Mouse (Mus musculus) ES-Bruce4 (cell line): ENCODE measurements around the gene Ankrd11.

Source experiments
- CTCF ChIP-seq: IDR thresholded peaks from one replicate; pipeline ENCODE4 v1.8.1; 2011; ENCODE audit warnings: low read depth, low read length
- EP300 ChIP-seq: IDR thresholded peaks from 2 replicates; pipeline ENCODE4 v1.6.1; 2011; ENCODE audit warnings: low read depth, low read length; ENCODE audit not compliant: insufficient read depth
- POLR2A ChIP-seq: IDR thresholded peaks from one replicate; pipeline ENCODE4 v1.8.1; 2011; ENCODE audit warnings: low read length; ENCODE audit not compliant: insufficient read depth

- TF ChIP-seq POLR2A: no peak
- TF ChIP-seq CTCF: no peak
- TF ChIP-seq EP300: no peak
These were observed 62.7 kb downstream of the Ankrd11 start for GRCm38 (mm10) chr8:122979424-122979823.
